Mouse (Mus musculus) CH12F3 (cell line): ENCODE data around the gene Crabp2.

ENCODE experiments used
- in situ Hi-C: fragments of 300-500 bp; cut with MboI; formaldehyde crosslinking; loops from 2 replicates; pipeline ENCODE4 v1.14.3; 2020; ENCODE audit warnings: low sequenced_read_pairs

The Crabp2 gene

GRCm38 (mm10) chr3:87982836-87983601 lies 34.6 kb downstream of the Crabp2 start:
- in situ Hi-C loops, result no loop called here

- in situ Hi-C loops, result no loop called here
These were observed 35.2 kb downstream of the Crabp2 start for GRCm38 (mm10) chr3:87983627-87984026.

GRCm38 (mm10) chr3:87984094-87984493 lies 35.6 kb downstream of the Crabp2 start:
- in situ Hi-C loops, result no loop called here

GRCm38 (mm10) chr3:87985505-87986320 lies 37.2 kb downstream of the Crabp2 start:
- in situ Hi-C loops, result no loop called here

GRCm38 (mm10) chr3:87986868-87987267 lies 38.4 kb downstream of the Crabp2 start:
- in situ Hi-C loops, result no loop called here

- in situ Hi-C loops, result no loop called here
These were observed 39.2 kb downstream of the Crabp2 start for GRCm38 (mm10) chr3:87987633-87988032.

GRCm38 (mm10) chr3:87988068-87988467 lies 39.6 kb downstream of the Crabp2 start:
- in situ Hi-C loops, result no loop called here

GRCm38 (mm10) chr3:87989935-87990334 lies 41.5 kb downstream of the Crabp2 start:
- in situ Hi-C loops, result no loop called here

- in situ Hi-C loops, result no loop called here
These were observed 45.0 kb downstream of the Crabp2 start for GRCm38 (mm10) chr3:87993436-87993835.

- in situ Hi-C loops, result no loop called here
These were observed 46.9 kb downstream of the Crabp2 start for GRCm38 (mm10) chr3:87995331-87995730.

- in situ Hi-C loops, result no loop called here
These were observed 47.9 kb downstream of the Crabp2 start for GRCm38 (mm10) chr3:87996401-87996800.

GRCm38 (mm10) chr3:87996971-87997614 lies 48.6 kb downstream of the Crabp2 start:
- in situ Hi-C loops, result no loop called here

- in situ Hi-C loops, result no loop called here
These were observed 50.3 kb downstream of the Crabp2 start for GRCm38 (mm10) chr3:87998747-87999146.

- in situ Hi-C loops, result no loop called here
These were observed 50.9 kb downstream of the Crabp2 start for GRCm38 (mm10) chr3:87999243-87999895.

- in situ Hi-C loops, result no loop called here
These were observed 51.7 kb downstream of the Crabp2 start, which contains the start of gene Bcan for GRCm38 (mm10) chr3:88000181-88000580. Bcan (minus strand) TSS chr3:88000230.

GRCm38 (mm10) chr3:88000816-88001595 lies 52.5 kb downstream of the Crabp2 start:
- in situ Hi-C loops, result no loop called here

- in situ Hi-C loops, result no loop called here
These were observed 54.0 kb downstream of the Crabp2 start for GRCm38 (mm10) chr3:88002291-88002976.
